Mouse (Mus musculus): ENCODE results near the gene Baz2b. TPM values are rescaled to one million over a fixed set of nuclear protein-coding genes. Genes with fewer than 3 reads are reported as not detected.

Gene Baz2b
- polyA plus RNA-seq, 1 experiment from 2014 or later, result 56.5 TPM

DNA sequence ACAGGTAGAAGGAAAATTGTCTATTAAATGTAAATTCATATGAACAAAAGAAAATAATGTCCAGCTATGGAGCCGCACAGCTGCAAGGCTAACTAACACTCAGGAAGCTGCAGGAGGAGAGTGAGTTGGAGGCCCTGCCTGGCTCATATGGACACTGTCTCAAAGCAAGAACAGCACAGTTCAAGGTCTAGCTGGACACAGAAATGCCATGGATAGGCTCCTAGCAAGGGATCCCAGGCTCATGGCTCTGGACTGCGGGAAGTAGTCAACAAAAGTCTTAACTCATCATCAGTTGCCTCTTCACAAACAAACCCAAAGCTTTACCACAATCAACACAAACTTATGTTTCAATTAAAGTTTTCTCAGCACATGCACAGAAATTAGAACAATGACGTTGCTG, 169.5 kb downstream of the Baz2b start:
- Histone ChIP-seq H3K4me2 (ENCODE audit: low read depth, low read length) (no peak overlapping the region), H3K4me1 (ENCODE audit: control insufficient read depth, insufficient read depth, low read length) (0 out of 2 replicates have a peak, but pooled peaks cover 2% of the 10 kb centered on the region), H3K36me3 (replicated peaks; ENCODE audit: control insufficient read depth, insufficient read depth, low read depth, low read length) (no peaks in the 10 kb centered on the region), H3K9ac (replicated peaks; ENCODE audit: low read length) (no peak overlapping the region), H3K27me3 (ENCODE audit: control insufficient read depth, insufficient read depth, low read length) (no peaks in the 10 kb centered on the region), H3K27ac (replicated peaks; ENCODE audit: low read depth, low read length) (no peak overlapping the region), H3K9me3 (replicated peaks; ENCODE audit: control insufficient read depth, low read length) (no peaks in the 10 kb centered on the region), H3K4me3 (ENCODE audit: low read depth, low read length) (no peak overlapping the region)
- DNase-seq (ENCODE audit: low spot score) (no peak), ATAC-seq (replicated peaks; ENCODE audit: insufficient number of reproducible peaks, low FRiP score, low TSS enrichment, low read depth) (no peak)
- 94% methylated on average over 3 of the region's 3 CpGs for WGBS

DNA sequence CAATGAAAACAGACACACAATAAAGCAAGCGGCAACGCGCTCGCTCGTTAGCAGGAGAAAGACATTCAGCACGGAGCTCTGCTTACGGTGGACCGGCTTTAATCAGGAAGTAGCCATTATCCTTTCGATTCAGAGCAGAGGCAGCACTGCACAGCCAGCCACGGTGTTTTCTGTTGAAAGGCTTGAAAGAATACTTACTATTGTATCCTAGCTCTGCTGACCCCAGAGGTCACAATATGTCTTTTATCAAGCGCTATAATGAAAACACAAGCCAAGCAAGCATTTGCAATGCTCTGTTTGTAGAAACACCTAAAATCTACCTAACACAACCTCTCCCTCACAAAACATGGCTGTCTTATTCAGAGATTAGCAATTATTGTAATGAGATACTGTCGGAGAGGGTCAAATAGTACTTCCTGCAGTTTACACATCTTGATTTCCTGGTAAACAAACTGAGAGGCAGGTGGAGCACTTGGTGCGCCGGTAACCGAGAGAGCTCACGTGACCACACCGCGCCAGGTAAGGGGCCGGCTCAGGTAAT, 172.6 kb downstream of the Baz2b start:
- Histone ChIP-seq H3K27me3 (ENCODE audit: control insufficient read depth, insufficient read depth, low read length) (no peaks in the 10 kb centered on the region), H3K9ac (replicated peaks; ENCODE audit: low read length) (0 out of 2 replicates have a peak overlapping the region, but pooled peaks have one; percentile 30), H3K9me3 (replicated peaks; ENCODE audit: control insufficient read depth, low read length) (no peaks in the 10 kb centered on the region), H3K27ac (replicated peaks; ENCODE audit: low read depth, low read length) (0 out of 2 replicates have a peak overlapping the region, but pooled peaks have one; percentile 14), H3K4me3 (ENCODE audit: low read depth, low read length) (peak overlapping the region; percentile 22), H3K4me2 (ENCODE audit: low read depth, low read length) (peak overlapping the region; percentile 54), H3K36me3 (replicated peaks; ENCODE audit: control insufficient read depth, insufficient read depth, low read depth, low read length) (no peaks in the 10 kb centered on the region), H3K4me1 (ENCODE audit: control insufficient read depth, insufficient read depth, low read length) (0 out of 2 replicates have a peak, but pooled peaks cover 2% of the 10 kb centered on the region)
- ATAC-seq (replicated peaks; ENCODE audit: insufficient number of reproducible peaks, low FRiP score, low TSS enrichment, low read depth), result no peak
- 5% methylated on average over 19 of the region's 19 CpGs for WGBS
- peak; percentile 75 for DNase-seq (ENCODE audit: low spot score)

DNA sequence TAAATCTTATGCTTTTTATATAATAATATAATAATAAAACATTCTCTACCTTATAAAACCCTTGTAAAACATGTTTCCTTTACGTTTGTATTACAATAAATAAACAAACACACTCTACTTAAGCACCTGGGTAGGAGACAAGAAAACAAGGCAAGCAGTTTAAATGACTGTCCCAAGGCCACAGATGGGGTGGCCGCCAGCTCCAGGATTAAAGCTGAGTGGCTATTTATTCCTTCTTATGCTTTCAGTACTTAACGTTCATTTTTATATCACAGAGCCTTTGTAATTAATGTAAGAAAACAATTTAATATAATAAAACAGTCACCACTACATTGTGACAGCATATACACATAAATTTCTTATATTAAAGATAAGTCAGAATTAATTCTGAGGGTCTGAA, 173.3 kb downstream of the Baz2b start:
- Histone ChIP-seq H3K27ac (replicated peaks; ENCODE audit: low read depth, low read length) (no peak overlapping the region), H3K36me3 (replicated peaks; ENCODE audit: control insufficient read depth, insufficient read depth, low read depth, low read length) (no peaks in the 10 kb centered on the region), H3K27me3 (ENCODE audit: control insufficient read depth, insufficient read depth, low read length) (no peaks in the 10 kb centered on the region), H3K9ac (replicated peaks; ENCODE audit: low read length) (no peak overlapping the region), H3K4me3 (ENCODE audit: low read depth, low read length) (no peak overlapping the region), H3K4me1 (ENCODE audit: control insufficient read depth, insufficient read depth, low read length) (0 out of 2 replicates have a peak, but pooled peaks cover 2% of the 10 kb centered on the region), H3K9me3 (replicated peaks; ENCODE audit: control insufficient read depth, low read length) (no peaks in the 10 kb centered on the region), H3K4me2 (ENCODE audit: low read depth, low read length) (no peak overlapping the region)
- no peak for DNase-seq (ENCODE audit: low spot score)
- ATAC-seq (replicated peaks; ENCODE audit: insufficient number of reproducible peaks, low FRiP score, low TSS enrichment, low read depth), result no peak
- 49% methylated on average over 3 of the region's 3 CpGs for WGBS

DNA sequence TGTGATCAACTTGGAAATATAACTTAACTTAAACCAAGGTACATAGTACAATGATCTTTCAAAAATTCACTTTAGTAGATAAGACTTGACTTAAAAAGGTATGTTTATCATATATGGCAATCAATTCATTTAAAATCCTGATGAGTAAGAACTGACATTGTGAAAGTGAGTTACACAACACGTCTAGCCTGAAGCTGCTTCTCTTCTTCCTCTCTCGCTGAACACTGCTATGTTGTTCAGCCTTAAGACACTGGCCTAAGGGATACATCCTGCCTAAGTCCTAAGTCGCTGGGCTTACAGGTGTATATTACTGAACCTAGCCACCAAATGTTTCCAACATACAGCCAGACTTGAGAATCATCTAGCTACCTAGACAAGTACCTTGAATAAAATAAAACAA, 178.6 kb downstream of the Baz2b start:
- Histone ChIP-seq H3K9ac (replicated peaks; ENCODE audit: low read length) (no peak overlapping the region), H3K9me3 (replicated peaks; ENCODE audit: control insufficient read depth, low read length) (no peaks in the 10 kb centered on the region; the same call in 1 of the 2 replicates), H3K4me3 (ENCODE audit: low read depth, low read length) (no peak overlapping the region), H3K4me1 (ENCODE audit: control insufficient read depth, insufficient read depth, low read length) (no peaks in the 10 kb centered on the region), H3K27ac (replicated peaks; ENCODE audit: low read depth, low read length) (no peak overlapping the region), H3K4me2 (ENCODE audit: low read depth, low read length) (no peak overlapping the region), H3K36me3 (replicated peaks; ENCODE audit: control insufficient read depth, insufficient read depth, low read depth, low read length) (no peaks in the 10 kb centered on the region), H3K27me3 (ENCODE audit: control insufficient read depth, insufficient read depth, low read length) (no peaks in the 10 kb centered on the region)
- WGBS, result 93% methylated on average over 3 of the region's 3 CpGs
- ATAC-seq (replicated peaks; ENCODE audit: insufficient number of reproducible peaks, low FRiP score, low TSS enrichment, low read depth) (no peak), DNase-seq (ENCODE audit: low spot score) (no peak)

DNA sequence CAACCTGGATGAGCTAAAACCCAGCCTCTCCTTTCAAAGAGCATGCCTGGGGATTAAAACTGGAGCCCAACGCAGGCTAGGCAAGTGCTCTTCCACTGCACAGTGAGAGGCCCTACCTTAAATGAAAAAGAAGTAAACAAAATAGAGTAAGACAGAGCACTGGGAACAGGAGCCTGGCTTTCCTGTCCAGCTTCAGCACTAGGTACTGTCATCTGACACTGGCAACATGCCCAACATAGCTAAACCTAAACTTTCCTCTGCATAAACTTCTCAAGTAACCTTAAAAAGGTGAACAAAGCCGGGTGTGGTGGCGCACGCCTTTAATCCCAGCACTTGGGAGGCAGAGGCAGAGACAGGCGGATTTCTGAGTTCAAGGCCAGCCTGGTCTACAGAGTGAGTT, 180.6 kb downstream of the Baz2b start:
- no peak overlapping the region for H3K4me3 ChIP-seq (ENCODE audit: low read depth, low read length)
- no peaks in the 10 kb centered on the region for H3K36me3 ChIP-seq (replicated peaks; ENCODE audit: control insufficient read depth, insufficient read depth, low read depth, low read length)
- H3K9me3 ChIP-seq (replicated peaks; ENCODE audit: control insufficient read depth, low read length), result no peaks in the 10 kb centered on the region; the same call in 1 of the 2 replicates
- no peak for ATAC-seq (replicated peaks; ENCODE audit: insufficient number of reproducible peaks, low FRiP score, low TSS enrichment, low read depth)
- DNase-seq (ENCODE audit: low spot score), result no peak
- no peaks in the 10 kb centered on the region for H3K4me1 ChIP-seq (ENCODE audit: control insufficient read depth, insufficient read depth, low read length)
- 90% methylated on average over 5 of the region's 5 CpGs for WGBS
- no peak overlapping the region for H3K4me2 ChIP-seq (ENCODE audit: low read depth, low read length)
- H3K9ac ChIP-seq (replicated peaks; ENCODE audit: low read length), result no peak overlapping the region
- H3K27ac ChIP-seq (replicated peaks; ENCODE audit: low read depth, low read length), result no peak overlapping the region
- no peaks in the 10 kb centered on the region for H3K27me3 ChIP-seq (ENCODE audit: control insufficient read depth, insufficient read depth, low read length)

DNA sequence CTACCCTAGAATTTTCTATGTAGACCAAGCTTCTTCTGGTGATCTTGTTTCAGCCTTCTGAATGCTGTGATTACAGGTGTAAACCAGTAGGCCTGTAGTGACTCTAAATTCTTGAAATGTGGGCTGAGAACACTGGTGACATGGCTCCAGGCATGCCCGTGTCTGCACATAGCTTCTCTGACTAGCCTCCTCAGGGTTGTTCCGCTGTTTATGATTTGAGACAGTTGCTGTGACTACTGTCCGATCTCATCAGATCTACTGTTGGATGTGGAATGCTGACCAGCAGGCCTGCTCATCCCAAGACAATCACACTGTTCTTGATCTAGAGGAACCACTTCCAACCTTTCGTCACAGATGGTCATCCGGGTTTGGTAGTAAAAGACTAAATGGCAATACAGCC, 182.5 kb downstream of the Baz2b start:
- DNase-seq (ENCODE audit: low spot score), result no peak
- H3K27ac ChIP-seq (replicated peaks; ENCODE audit: low read depth, low read length), result no peak overlapping the region
- H3K27me3 ChIP-seq (ENCODE audit: control insufficient read depth, insufficient read depth, low read length), result no peaks in the 10 kb centered on the region
- no peaks in the 10 kb centered on the region for H3K36me3 ChIP-seq (replicated peaks; ENCODE audit: control insufficient read depth, insufficient read depth, low read depth, low read length)
- H3K4me3 ChIP-seq (ENCODE audit: low read depth, low read length), result no peak overlapping the region
- no peak overlapping the region for H3K9ac ChIP-seq (replicated peaks; ENCODE audit: low read length)
- no peaks in the 10 kb centered on the region; the same call in 1 of the 2 replicates for H3K9me3 ChIP-seq (replicated peaks; ENCODE audit: control insufficient read depth, low read length)
- no peak for ATAC-seq (replicated peaks; ENCODE audit: insufficient number of reproducible peaks, low FRiP score, low TSS enrichment, low read depth)
- H3K4me1 ChIP-seq (ENCODE audit: control insufficient read depth, insufficient read depth, low read length), result no peaks in the 10 kb centered on the region
- 90% methylated on average over 5 of the region's 5 CpGs for WGBS
- H3K4me2 ChIP-seq (ENCODE audit: low read depth, low read length), result no peak overlapping the region

DNA sequence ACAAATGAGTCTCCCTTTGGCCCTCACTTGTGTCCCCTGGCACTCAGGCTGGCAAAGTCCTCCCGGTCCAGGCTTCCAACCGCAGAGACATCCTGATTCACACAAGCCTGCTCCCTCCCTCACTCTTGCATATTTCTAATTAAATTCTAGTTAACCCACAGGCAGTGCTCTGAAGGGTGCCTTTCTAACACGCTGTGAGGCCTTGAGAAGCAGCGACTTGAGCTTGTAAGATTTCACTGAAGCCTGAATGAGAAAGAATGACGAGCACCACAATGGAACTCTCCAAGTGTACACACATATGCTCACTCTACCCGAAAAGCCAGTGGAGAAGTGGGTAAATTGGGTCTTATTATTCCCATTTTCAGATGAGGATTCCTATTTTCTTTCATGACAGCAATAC, 183.1 kb downstream of the Baz2b start:
- Histone ChIP-seq H3K36me3 (replicated peaks; ENCODE audit: control insufficient read depth, insufficient read depth, low read depth, low read length) (no peaks in the 10 kb centered on the region), H3K4me2 (ENCODE audit: low read depth, low read length) (no peak overlapping the region), H3K4me3 (ENCODE audit: low read depth, low read length) (no peak overlapping the region), H3K9me3 (replicated peaks; ENCODE audit: control insufficient read depth, low read length) (no peaks in the 10 kb centered on the region; the same call in 1 of the 2 replicates), H3K4me1 (ENCODE audit: control insufficient read depth, insufficient read depth, low read length) (no peaks in the 10 kb centered on the region), H3K27ac (replicated peaks; ENCODE audit: low read depth, low read length) (no peak overlapping the region), H3K9ac (replicated peaks; ENCODE audit: low read length) (no peak overlapping the region), H3K27me3 (ENCODE audit: control insufficient read depth, insufficient read depth, low read length) (no peaks in the 10 kb centered on the region)
- DNase-seq (ENCODE audit: low spot score) (no peak), ATAC-seq (replicated peaks; ENCODE audit: insufficient number of reproducible peaks, low FRiP score, low TSS enrichment, low read depth) (no peak)
- WGBS, result 67% methylated on average over 6 of the region's 6 CpGs

DNA sequence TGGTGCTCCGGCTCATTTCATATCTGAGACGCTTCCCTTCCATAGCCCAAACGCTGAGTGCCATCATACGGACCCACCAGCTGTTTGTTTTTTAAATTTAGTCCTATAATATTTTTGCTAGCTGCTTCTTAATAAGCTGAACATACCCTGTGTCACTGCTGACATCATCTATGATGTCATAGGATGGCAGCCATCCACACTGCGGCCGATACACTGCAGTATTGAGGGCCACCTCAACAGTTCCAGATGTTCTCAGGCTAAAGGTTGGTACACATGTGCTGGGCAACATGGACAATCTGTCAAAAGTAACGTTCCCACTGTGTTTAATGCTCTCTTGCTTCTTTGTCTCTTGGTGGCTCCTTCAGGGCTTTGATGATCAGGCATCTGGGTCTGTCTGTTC, 185.9 kb downstream of the Baz2b start:
- H3K27ac ChIP-seq (replicated peaks; ENCODE audit: low read depth, low read length), result no peak overlapping the region
- no peak overlapping the region for H3K4me3 ChIP-seq (ENCODE audit: low read depth, low read length)
- H3K9me3 ChIP-seq (replicated peaks; ENCODE audit: control insufficient read depth, low read length), result no peaks in the 10 kb centered on the region
- no peaks in the 10 kb centered on the region for H3K4me1 ChIP-seq (ENCODE audit: control insufficient read depth, insufficient read depth, low read length)
- 90% methylated on average over 7 of the region's 7 CpGs for WGBS
- H3K27me3 ChIP-seq (ENCODE audit: control insufficient read depth, insufficient read depth, low read length), result no peaks in the 10 kb centered on the region
- no peaks in the 10 kb centered on the region for H3K36me3 ChIP-seq (replicated peaks; ENCODE audit: control insufficient read depth, insufficient read depth, low read depth, low read length)
- DNase-seq (ENCODE audit: low spot score), result no peak
- no peak overlapping the region for H3K9ac ChIP-seq (replicated peaks; ENCODE audit: low read length)
- H3K4me2 ChIP-seq (ENCODE audit: low read depth, low read length), result no peak overlapping the region
- no peak for ATAC-seq (replicated peaks; ENCODE audit: insufficient number of reproducible peaks, low FRiP score, low TSS enrichment, low read depth)

Measured in embryonic facial prominence, embryonic 11.5 days (tissue).